Mouse (Mus musculus) ES-E14 (cell line): ENCODE measurements around the gene Arl5c. TPM values are rescaled to one million over a fixed set of nuclear protein-coding genes. Genes with fewer than 3 reads are reported as not detected.

Experiments used
- DNase-seq: peaks from one replicate; pipeline ENCODE4 v3.0.0-alpha.2; 2013; ENCODE audit warnings: low read depth, low spot score
- H3K27ac ChIP-seq: 2 replicates; pipeline ENCODE4 v1.5.1; 2012; ENCODE audit warnings: low read depth, mild to moderate bottlenecking, low read length, moderate library complexity, mixed read lengths; ENCODE audit not compliant: poor library complexity, insufficient read depth, severe bottlenecking
- H3K36me3 ChIP-seq: 2 replicates; pipeline ENCODE4 v1.6.1; 2012; ENCODE audit warnings: mild to moderate bottlenecking, low read length, moderate library complexity, mixed read lengths; ENCODE audit not compliant: control insufficient read depth, poor library complexity, insufficient read depth, severe bottlenecking
- H3K4me1 ChIP-seq, 2 experiments: fragments of 150-350 bp in 1 of 2; sonication (generic) in 1 of 2; 2 replicates each; pipeline ENCODE4 v1.6.1; 2012; ENCODE audit warnings: low read length in 2 of 2, mild to moderate bottlenecking in 1 of 2, mixed read lengths in 1 of 2; ENCODE audit not compliant: control insufficient read depth in 2 of 2, insufficient read depth in 2 of 2, poor library complexity in 1 of 2
- H3K4me3 ChIP-seq, 2 experiments: fragments of 150-350 bp in 1 of 2; sonication (generic) in 1 of 2; 2 replicates each; pipeline ENCODE4 v1.5.1; 2012; ENCODE audit warnings: low read length in 2 of 2, low read depth in 1 of 2, mild to moderate bottlenecking in 1 of 2, mixed read lengths in 1 of 2; ENCODE audit not compliant: insufficient read depth in 1 of 2, poor library complexity in 1 of 2, severe bottlenecking in 1 of 2
- H3K9ac ChIP-seq: 2 replicates; pipeline ENCODE4 v1.6.1; 2012; ENCODE audit warnings: low read depth, mild to moderate bottlenecking, low read length, mixed read lengths; ENCODE audit not compliant: poor library complexity, insufficient read depth, severe bottlenecking
- H3K9me3 ChIP-seq: fragments of 150-350 bp; sonication (generic); 2 replicates; pipeline ENCODE4 v1.6.1; 2012; ENCODE audit warnings: low read depth, mild to moderate bottlenecking, low read length; ENCODE audit not compliant: control insufficient read depth, insufficient read depth
- CHD2 ChIP-seq: IDR thresholded peaks from 2 replicates; pipeline ENCODE4 v1.6.1; 2014; ENCODE audit warnings: mild to moderate bottlenecking, low read depth, low read length, inconsistent platforms
- HCFC1 ChIP-seq: IDR thresholded peaks from 2 replicates; pipeline ENCODE4 v1.6.1; 2012; ENCODE audit warnings: low read length, inconsistent platforms, borderline replicate concordance; ENCODE audit not compliant: insufficient read depth
- MAFK ChIP-seq: IDR thresholded peaks from 2 replicates; pipeline ENCODE4 v1.6.1; 2014; ENCODE audit warnings: mild to moderate bottlenecking, low read depth, low read length, inconsistent platforms; ENCODE audit not compliant: insufficient read depth
- ZC3H11A ChIP-seq: IDR thresholded peaks from 2 replicates; pipeline ENCODE4 v1.6.1; 2012; ENCODE audit warnings: low read depth, mild to moderate bottlenecking, inconsistent platforms, low read length, borderline replicate concordance
- ZNF384 ChIP-seq: IDR thresholded peaks from 2 replicates; pipeline ENCODE4 v1.6.1; 2012; ENCODE audit warnings: low read depth, low read length, inconsistent platforms
- in situ Hi-C, 2 experiments: fragments of 600-800 bp; cut with MboI; formaldehyde crosslinking; loops; one replicate each; pipeline ENCODE4 v1.15.1; 2025; ENCODE audit warnings: low sequenced_read_pairs in 2 of 2, inconsistent platforms in 1 of 2; ENCODE audit not compliant: unreplicated experiment in 2 of 2
- total RNA-seq: library from RNA; depleted of rRNA; stranded (reverse); fragments of 300-350 nt; gene quantifications from 2 replicates; pipeline ENCODE4 v1.2.3, GENCODE M21; 2012

Arl5c gene
- total RNA-seq, 1 experiment: 2.9 TPM

DNA sequence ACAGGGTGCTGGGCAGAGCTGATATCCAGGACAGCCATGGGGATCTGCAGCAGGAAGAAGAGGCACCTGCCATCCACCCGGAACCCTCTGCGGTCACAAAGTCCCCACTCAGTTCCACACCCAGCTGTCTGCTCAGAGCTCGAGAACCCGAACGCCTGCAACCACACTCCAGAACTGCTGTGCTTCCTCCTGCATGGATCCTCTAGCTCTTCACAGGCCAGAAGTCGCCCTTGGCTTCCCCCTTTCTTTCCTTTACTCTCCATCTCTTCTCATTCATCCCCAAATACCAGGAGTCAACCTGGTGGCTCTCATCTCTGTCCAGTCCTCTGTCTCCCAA lies 42.1 kb downstream of the Arl5c start:
- in situ Hi-C loops: no loop called here
- no peak overlapping the region for H3K9ac ChIP-seq
- no peak for DNase-seq
- no peak for TF ChIP-seq ZNF384
- TF ChIP-seq MAFK: no peak
- TF ChIP-seq HCFC1: no peak
- no peak for TF ChIP-seq CHD2
- no peak for TF ChIP-seq ZC3H11A
- no peaks in the 10 kb centered on the region for H3K9me3 ChIP-seq
- H3K4me3 ChIP-seq: no peak overlapping the region
- no peak overlapping the region for H3K27ac ChIP-seq
- no peaks in the 10 kb centered on the region; the same call in 1 of the 2 replicates for H3K36me3 ChIP-seq
- H3K4me1 ChIP-seq: peaks cover 5 to 41% of the 10 kb centered on the region in 2 experiments; a peak in 3 of 4 replicates

DNA sequence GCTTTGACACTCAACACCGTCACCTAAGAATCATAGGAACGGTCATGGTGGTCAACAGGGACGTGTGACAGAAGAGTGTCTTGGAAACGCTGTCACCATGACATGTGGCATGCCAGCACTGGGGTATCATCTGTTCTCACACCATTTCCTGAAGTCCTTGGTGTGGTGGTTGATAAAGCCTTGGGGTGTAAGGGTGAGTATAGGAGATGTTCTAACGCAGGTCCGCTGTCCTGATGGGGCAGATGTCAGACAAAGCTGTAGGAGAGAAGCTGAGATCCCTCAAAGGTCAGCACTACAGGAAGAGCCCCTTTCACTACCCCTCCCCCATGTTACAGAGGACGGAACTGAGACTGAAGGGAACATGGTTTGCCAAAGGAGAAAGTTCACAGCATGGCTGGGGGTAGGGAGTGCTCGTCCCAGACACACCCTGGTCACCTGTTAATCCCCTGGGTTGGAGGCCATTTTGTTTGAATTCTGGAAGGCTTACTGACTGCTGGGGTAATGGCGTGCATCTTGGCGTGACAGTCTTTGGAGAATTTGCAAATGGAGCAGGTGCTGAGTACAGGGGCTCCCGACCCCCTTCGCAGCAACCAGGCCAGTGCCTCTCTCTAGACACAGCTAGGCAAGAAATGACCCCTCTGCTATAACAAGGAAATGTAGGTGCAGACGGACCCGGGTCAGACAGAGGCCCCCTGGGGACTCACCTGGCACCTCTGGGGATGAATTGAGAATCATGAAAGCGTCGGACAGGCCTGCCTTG lies 42.6 kb downstream of the Arl5c start:
- Histone ChIP-seq H3K4me3 (no peak overlapping the region), H3K27ac (no peak overlapping the region), H3K9me3 (no peaks in the 10 kb centered on the region), H3K4me1 (peaks cover 5 to 39% of the 10 kb centered on the region in 2 experiments; a peak in 3 of 4 replicates), H3K9ac (no peak overlapping the region), H3K36me3 (no peaks in the 10 kb centered on the region; the same call in 1 of the 2 replicates)
- TF ChIP-seq HCFC1: no peak
- no peak for TF ChIP-seq ZC3H11A
- TF ChIP-seq CHD2: no peak
- no peak for TF ChIP-seq MAFK
- TF ChIP-seq ZNF384: no peak
- DNase-seq: no peak
- in situ Hi-C loops: no loop called here

- no peak for TF ChIP-seq CHD2
- no peak for TF ChIP-seq MAFK
- no peak for TF ChIP-seq ZC3H11A
- Histone ChIP-seq H3K4me3 (no peak overlapping the region), H3K27ac (no peak overlapping the region), H3K4me1 (peaks cover 5 to 36% of the 10 kb centered on the region in 2 experiments; a peak in 3 of 4 replicates), H3K9me3 (no peaks in the 10 kb centered on the region), H3K36me3 (no peaks in the 10 kb centered on the region; the same call in 1 of the 2 replicates), H3K9ac (no peak overlapping the region)
- no peak for DNase-seq
- in situ Hi-C loops: no loop called here
Observed at GRCm38 (mm10) chr11:97952367-97953006, 43.5 kb downstream of the Arl5c start.

DNA sequence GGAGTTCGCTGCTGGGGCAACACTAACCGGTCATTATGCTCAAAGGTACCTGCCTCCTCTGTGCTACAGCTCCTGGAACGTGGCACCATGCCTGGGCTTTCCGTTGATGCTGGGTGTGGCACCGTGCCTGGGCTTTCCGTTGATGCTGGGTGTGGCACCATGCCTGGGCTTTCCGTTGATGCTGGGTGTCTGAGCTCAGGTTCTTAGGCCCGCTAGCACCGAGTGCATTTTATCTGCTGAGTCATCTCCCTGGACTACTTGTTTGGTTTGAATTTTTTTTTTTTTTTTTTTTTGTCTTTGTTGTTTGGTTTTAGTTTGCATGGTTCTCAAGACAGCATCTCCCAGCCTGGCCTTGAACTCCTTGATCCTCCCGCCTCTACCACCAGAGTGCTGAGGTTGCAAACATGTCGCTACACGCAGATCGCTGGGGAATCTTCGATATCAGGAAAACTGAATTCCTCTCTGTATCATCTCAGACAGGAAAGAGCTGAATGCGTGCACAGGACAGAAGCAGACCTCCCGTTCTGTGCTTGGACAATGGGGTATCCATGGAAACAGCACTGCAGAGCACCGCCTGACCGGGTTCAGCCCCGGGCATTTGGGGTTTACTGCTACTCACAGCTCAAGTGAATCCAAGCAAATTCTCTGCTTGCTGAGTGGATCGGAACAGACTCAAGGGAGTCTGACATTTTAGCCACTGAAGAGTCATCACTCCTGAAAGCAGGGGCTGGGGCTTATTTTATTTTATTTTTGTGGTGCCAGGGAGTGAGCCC lies 46.1 kb downstream of the Arl5c start:
- in situ Hi-C loops: no loop called here
- H3K9ac ChIP-seq: peak overlapping the region; percentile 48; the same call in 1 of the 2 replicates
- no peaks in the 10 kb centered on the region for H3K9me3 ChIP-seq
- no peaks in the 10 kb centered on the region; the same call in 1 of the 2 replicates for H3K36me3 ChIP-seq
- TF ChIP-seq HCFC1: no peak
- no peak for TF ChIP-seq ZC3H11A
- peak; percentile 92 for TF ChIP-seq MAFK
- TF ChIP-seq CHD2: no peak
- peak; percentile 88 for TF ChIP-seq ZNF384
- DNase-seq: peak; percentile 59
- H3K4me1 ChIP-seq: peaks cover 2 to 34% of the 10 kb centered on the region in 2 experiments; a peak in 3 of 4 replicates
- H3K27ac ChIP-seq: peak overlapping the region; percentile 82
- no peak overlapping the region; a peak in 1 of 4 replicates for H3K4me3 ChIP-seq
